Comparison of ENCODE assay signal across 8 mouse cellular contexts in the genomic region with DNA sequence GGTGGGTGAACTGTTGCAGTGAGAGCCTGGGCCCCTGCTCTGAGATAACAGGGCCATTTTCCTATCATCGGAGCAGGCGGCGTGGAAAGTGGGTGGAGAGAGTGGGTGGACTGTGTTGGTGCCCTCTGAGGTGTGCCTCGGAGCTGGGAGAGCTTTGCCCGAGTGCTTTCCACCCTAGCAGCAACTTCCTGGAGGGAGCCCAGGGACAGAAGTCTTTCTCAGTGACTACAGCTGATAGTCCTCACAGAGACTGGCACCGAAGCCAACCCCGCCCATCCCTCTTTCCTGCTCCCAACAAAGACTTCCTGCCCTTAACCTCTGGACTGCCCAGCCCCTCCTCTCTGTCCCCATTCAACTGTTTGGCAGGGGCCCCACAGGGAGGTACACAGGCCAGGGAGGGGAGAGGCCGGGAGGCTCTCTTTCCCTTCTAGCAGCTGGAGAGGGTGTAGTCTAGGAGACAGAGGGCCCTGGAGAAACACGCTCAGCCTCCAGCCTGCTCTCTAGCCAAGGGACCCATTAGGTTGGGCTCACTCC. TPM values are rescaled to one million over a fixed set of nuclear protein-coding genes. Genes with fewer than 3 reads are reported as not detected.
DNase-seq lines count a peak whose midpoint lies in the region; ATAC-seq and TF ChIP-seq lines count a peak whose summit lies in the region.

No protein-coding gene starts in this region.

- DNase-seq in layer of hippocampus, adult 11-12 months (ENCODE audit: low spot score) = peak; percentile 49
- DNase-seq in layer of hippocampus, adult 9-10 months (ENCODE audit: low spot score) = no peak
- DNase-seq in fibroblast of lung, adult 2 months (ENCODE audit: low read depth) = peak; percentile 24
- DNase-seq in kidney, postnatal 10 days = peak; percentile 94
- peak; percentile 25 for DNase-seq in thymus, adult 2 months

- H3K4me3 ChIP-seq in heart, embryonic 15.5 days = peak overlapping the region; percentile 8; the same call in 1 of the 2 replicates
- H3K4me3 ChIP-seq in liver, embryonic 15.5 days (replicated peaks) = peak overlapping the region; percentile 47
- no peak overlapping the region for H3K4me3 ChIP-seq in neural tube, embryonic 14.5 days (ENCODE audit: low read depth, low read length)
- H3K4me3 ChIP-seq in thymus, adult 2 months (ENCODE audit: control insufficient read depth, insufficient read depth, low read length) = no peak overlapping the region

- 6% methylated on average over 9 of the region's 9 CpGs for WGBS in heart, embryonic 15.5 days
- WGBS in liver, embryonic 15.5 days (ENCODE audit: insufficient replicate concordance) = 6% methylated on average over 9 of the region's 9 CpGs
- WGBS in neural tube, embryonic 14.5 days = 10% methylated on average over 9 of the region's 9 CpGs
- 24% methylated on average over 9 of the region's 9 CpGs for WGBS in thymus, adult 2 months

- H3K27ac ChIP-seq in heart, embryonic 15.5 days = peak overlapping the region; percentile 95
- peak overlapping the region; percentile 99 for H3K27ac ChIP-seq in liver, embryonic 15.5 days (replicated peaks)
- H3K27ac ChIP-seq in neural tube, embryonic 14.5 days (ENCODE audit: low read depth, low read length) = peak overlapping the region; percentile 74
- H3K27ac ChIP-seq in thymus, adult 2 months (ENCODE audit: control insufficient read depth, insufficient read depth, low read length) = no peak overlapping the region

- H3K4me2 ChIP-seq in heart, embryonic 15.5 days = peak overlapping the region; percentile 51
- H3K4me2 ChIP-seq in liver, embryonic 15.5 days = peak overlapping the region; percentile 85
- peak overlapping the region; percentile 14; the same call in 1 of the 2 replicates for H3K4me2 ChIP-seq in neural tube, embryonic 14.5 days (ENCODE audit: low read depth, low read length)

- H3K9me3 ChIP-seq in heart, embryonic 15.5 days (replicated peaks) = no peaks in the 10 kb centered on the region
- no peaks in the 10 kb centered on the region for H3K9me3 ChIP-seq in liver, embryonic 15.5 days (replicated peaks)
- no peaks in the 10 kb centered on the region for H3K9me3 ChIP-seq in neural tube, embryonic 14.5 days (ENCODE audit: control insufficient read depth, low read length)

- peak; percentile 91 for ATAC-seq in heart, embryonic 15.5 days (replicated peaks; ENCODE audit: insufficient number of reproducible peaks, insufficient read depth, low FRiP score, low read depth)
- ATAC-seq in liver, embryonic 15.5 days (ENCODE audit: insufficient read depth) = peak; percentile 96
- peak; percentile 84 for ATAC-seq in neural tube, embryonic 14.5 days (ENCODE audit: low read depth)

- no peaks in the 10 kb centered on the region for H3K27me3 ChIP-seq in heart, embryonic 15.5 days
- no peaks in the 10 kb centered on the region for H3K27me3 ChIP-seq in liver, embryonic 15.5 days
- H3K27me3 ChIP-seq in neural tube, embryonic 14.5 days (ENCODE audit: control insufficient read depth, insufficient read depth, low read length) = no peaks in the 10 kb centered on the region
- no peaks in the 10 kb centered on the region for H3K27me3 ChIP-seq in thymus, adult 2 months (ENCODE audit: control insufficient read depth, insufficient read depth, low read length)

- TF ChIP-seq POLR2A in thymus, adult 2 months (IDR thresholded peaks at IDR 0.05; ENCODE audit: control insufficient read depth, extremely low read depth, insufficient read depth, low read length, poor library complexity) = no peak

- H3K4me1 ChIP-seq in heart, embryonic 15.5 days (replicated peaks) = peaks cover 68% of the 10 kb centered on the region
- peaks cover 65% of the 10 kb centered on the region for H3K4me1 ChIP-seq in liver, embryonic 15.5 days (replicated peaks)
- peaks cover 41% of the 10 kb centered on the region for H3K4me1 ChIP-seq in neural tube, embryonic 14.5 days (ENCODE audit: control insufficient read depth, insufficient read depth, low read length)
- peaks cover 17% of the 10 kb centered on the region for H3K4me1 ChIP-seq in thymus, adult 2 months (replicated peaks; ENCODE audit: control insufficient read depth, insufficient read depth, low read length)

- no peak for TF ChIP-seq CTCF in thymus, adult 2 months (IDR thresholded peaks at IDR 0.05; ENCODE audit: borderline replicate concordance, control insufficient read depth, extremely low read depth, insufficient read depth, low read length, poor library complexity)

- no peaks in the 10 kb centered on the region for H3K36me3 ChIP-seq in heart, embryonic 15.5 days
- peaks cover 14% of the 10 kb centered on the region; the same call in 1 of the 2 replicates for H3K36me3 ChIP-seq in liver, embryonic 15.5 days (replicated peaks)
- no peaks in the 10 kb centered on the region for H3K36me3 ChIP-seq in neural tube, embryonic 14.5 days (ENCODE audit: control insufficient read depth, insufficient read depth, low read length)
- no peaks in the 10 kb centered on the region for H3K36me3 ChIP-seq in thymus, adult 2 months (ENCODE audit: control insufficient read depth, insufficient read depth, low read length)

- peak overlapping the region; percentile 29; the same call in 1 of the 2 replicates for H3K9ac ChIP-seq in heart, embryonic 15.5 days
- H3K9ac ChIP-seq in liver, embryonic 15.5 days = peak overlapping the region; percentile 65
- no peak overlapping the region for H3K9ac ChIP-seq in neural tube, embryonic 14.5 days (replicated peaks; ENCODE audit: low read depth, low read length)

RNA-seq across cellular contexts. Expression of a gene that starts 13.9 kb away (rescaled TPM):
- 36.7 and 38.8 TPM in 2 replicates for polyA plus RNA-seq in heart, embryonic 15.5 days (2015; fragmentation: Nextera tagmentation; extraction: Ambion mirVana)
- polyA plus RNA-seq in liver, embryonic 15.5 days (2015; fragmentation: Nextera tagmentation; extraction: Ambion mirVana) = 9.9 and 10.1 TPM in 2 replicates
- 17.0 and 21.7 TPM in 2 replicates for polyA plus RNA-seq in neural tube, embryonic 14.5 days (2014; fragmentation: Nextera tagmentation; extraction: Ambion mirVana)
- polyA plus RNA-seq in thymus, adult 2 months (2012; rRNA removed) = 84.7 and 91.9 TPM in 2 replicates

RNA-seq across cellular contexts. Expression of a gene that starts 34.3 kb away (rescaled TPM):
- 18.0 and 22.5 TPM in 2 replicates for polyA plus RNA-seq in heart, embryonic 15.5 days (2015; fragmentation: Nextera tagmentation; extraction: Ambion mirVana)
- polyA plus RNA-seq in liver, embryonic 15.5 days (2015; fragmentation: Nextera tagmentation; extraction: Ambion mirVana) = 5.7 and 6.7 TPM in 2 replicates
- 9.5 and 13.1 TPM in 2 replicates for polyA plus RNA-seq in neural tube, embryonic 14.5 days (2014; fragmentation: Nextera tagmentation; extraction: Ambion mirVana)
- polyA plus RNA-seq in thymus, adult 2 months (2012; rRNA removed) = 13.7 and 15.4 TPM in 2 replicates

RNA-seq across cellular contexts. Expression of a gene that starts 35.4 kb away (rescaled TPM):
- 20.1 and 26.4 TPM in 2 replicates for polyA plus RNA-seq in heart, embryonic 15.5 days (2015; fragmentation: Nextera tagmentation; extraction: Ambion mirVana)
- 13.7 and 18.7 TPM in 2 replicates for polyA plus RNA-seq in liver, embryonic 15.5 days (2015; fragmentation: Nextera tagmentation; extraction: Ambion mirVana)
- 16.8 and 17.0 TPM in 2 replicates for polyA plus RNA-seq in neural tube, embryonic 14.5 days (2014; fragmentation: Nextera tagmentation; extraction: Ambion mirVana)
- 31.6 and 34.3 TPM in 2 replicates for polyA plus RNA-seq in thymus, adult 2 months (2012; rRNA removed)

RNA-seq across cellular contexts. Expression of a gene that starts 44.7 kb away (rescaled TPM):
- 12.7 and 17.2 TPM in 2 replicates for polyA plus RNA-seq in heart, embryonic 15.5 days (2015; fragmentation: Nextera tagmentation; extraction: Ambion mirVana)
- polyA plus RNA-seq in liver, embryonic 15.5 days (2015; fragmentation: Nextera tagmentation; extraction: Ambion mirVana) = 11.9 and 16.2 TPM in 2 replicates
- 0.50 and 0.80 TPM in 2 replicates for polyA plus RNA-seq in neural tube, embryonic 14.5 days (2014; fragmentation: Nextera tagmentation; extraction: Ambion mirVana)
- 54.5 and 68.6 TPM in 2 replicates for polyA plus RNA-seq in thymus, adult 2 months (2012; rRNA removed)

Comparison
In these comparisons a context has a peak if more than half of its experiments do, and no peak if none do; other contexts are left out.
1. H3K4me2 ChIP-seq: peak in every context shown above with its lines; median percentile 85 in liver, embryonic 15.5 days; 51 in heart, embryonic 15.5 days; 14 in neural tube, embryonic 14.5 days.
2. H3K4me3 ChIP-seq: peak in heart, embryonic 15.5 days (single experiment) and liver, embryonic 15.5 days (single experiment); none in neural tube, embryonic 14.5 days (single experiment) and thymus, adult 2 months (single experiment).
3. Peak in every context shown above with its lines, with median percentiles within 50 percentile points of each other: ATAC-seq.